Mouse (Mus musculus) forelimb bud, embryonic 11.5 days (tissue): ENCODE measurements around the gene Chst2.

Source experiments
- DNase-seq: peaks from one replicate; pipeline ENCODE4 v3.0.0-alpha.2; 2012; ENCODE audit warnings: low read depth, low spot score

Gene Chst2

DNA sequence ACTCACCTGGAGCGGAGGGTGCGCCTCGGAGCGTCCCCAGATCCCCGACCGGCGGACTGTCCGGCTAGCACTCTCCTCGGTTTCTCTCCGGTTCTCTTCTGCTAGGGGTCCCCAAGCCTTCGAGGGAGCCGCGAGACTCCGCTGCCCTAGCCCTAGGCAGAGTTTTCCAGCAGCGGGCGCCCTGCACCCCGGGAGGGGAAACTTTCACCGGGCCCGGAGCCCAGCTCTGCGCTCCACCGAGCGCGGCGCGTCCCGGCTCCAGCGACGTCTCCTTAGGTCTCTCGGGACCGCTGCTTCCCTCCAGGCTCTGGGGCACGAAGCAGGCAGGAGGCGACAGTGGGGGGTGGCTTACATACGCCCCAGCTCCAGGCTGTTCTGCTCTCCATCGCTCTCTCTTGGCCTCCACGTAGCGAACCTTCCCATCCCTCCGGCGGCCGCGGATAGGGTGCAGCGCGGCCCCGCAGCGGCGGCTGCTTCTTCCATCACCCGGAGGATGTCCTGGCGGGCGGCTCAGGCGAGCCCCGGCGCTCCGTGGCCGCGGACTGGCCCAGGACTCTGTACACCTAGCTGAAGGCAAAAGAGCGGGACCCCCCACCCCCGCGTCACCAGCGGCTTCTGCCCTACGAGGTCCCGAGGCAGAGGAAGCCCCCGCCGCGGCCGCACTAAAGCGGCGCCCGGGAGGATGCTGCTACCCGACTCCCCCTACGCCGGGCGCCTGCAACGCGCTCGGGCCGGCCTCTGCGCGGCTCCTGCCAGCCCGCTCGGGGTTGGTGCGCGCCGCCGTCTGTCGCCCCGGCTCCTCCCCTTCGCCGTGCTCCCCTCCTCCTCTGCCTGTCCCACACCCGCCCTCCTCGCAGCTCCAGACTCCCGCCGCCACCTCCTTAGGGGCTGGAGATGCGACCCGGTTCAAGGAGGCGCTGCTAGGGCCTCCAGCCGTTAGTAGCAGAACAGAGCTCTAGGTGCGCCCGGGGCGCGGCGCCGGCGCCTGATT is at the start of gene Chst2:
Gene Chst2 (minus strand): TSS at position 152 of the 991 bp plus-strand sequence.
- DNase-seq = peak; percentile 78

- DNase-seq = no peak
These were observed 45.4 kb upstream of the Chst2 start for GRCm38 (mm10) chr9:95451931-95452330.

GRCm38 (mm10) chr9:95450586-95450985 is 44.1 kb upstream of the Chst2 start:
- DNase-seq = no peak

GRCm38 (mm10) chr9:95442321-95442731 is 35.8 kb upstream of the Chst2 start:
- peak; percentile 48 for DNase-seq

DNA sequence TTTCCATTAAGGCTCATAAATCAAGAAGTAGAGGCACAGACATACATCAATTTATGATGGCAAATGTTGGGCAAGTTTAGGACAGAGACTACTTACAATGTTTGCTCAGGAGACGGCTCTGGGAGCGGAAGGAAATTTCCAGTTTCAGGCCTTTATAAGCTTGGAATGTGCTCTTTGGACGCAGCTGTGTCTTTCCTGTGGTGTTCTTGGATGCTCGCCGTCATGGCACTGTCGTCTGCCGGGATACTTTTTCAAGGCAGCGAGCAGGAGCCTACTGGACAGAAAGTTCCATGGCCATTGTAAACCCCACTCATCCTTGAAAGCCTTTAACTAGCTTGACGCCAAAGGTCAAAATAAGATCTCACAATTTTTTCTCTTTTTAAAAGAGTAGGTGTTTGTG is 31.4 kb upstream of the Chst2 start:
- DNase-seq = no peak

DNA sequence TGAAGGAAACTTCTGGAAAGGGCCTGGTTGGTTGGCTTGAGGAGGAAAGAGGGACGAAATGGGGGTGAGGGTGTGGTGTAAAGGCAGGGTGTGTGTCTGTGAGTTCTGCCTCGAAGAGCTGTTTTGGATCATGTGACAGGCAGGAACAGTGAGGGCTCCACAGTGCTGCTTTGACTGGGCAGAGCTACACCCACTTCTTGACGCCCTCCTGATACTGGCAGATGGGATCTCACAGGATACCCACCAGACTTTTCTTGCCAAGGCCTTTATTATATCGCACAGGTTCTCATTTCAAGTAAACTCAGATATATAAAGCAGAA is 29.7 kb upstream of the Chst2 start:
- DNase-seq = no peak

DNA sequence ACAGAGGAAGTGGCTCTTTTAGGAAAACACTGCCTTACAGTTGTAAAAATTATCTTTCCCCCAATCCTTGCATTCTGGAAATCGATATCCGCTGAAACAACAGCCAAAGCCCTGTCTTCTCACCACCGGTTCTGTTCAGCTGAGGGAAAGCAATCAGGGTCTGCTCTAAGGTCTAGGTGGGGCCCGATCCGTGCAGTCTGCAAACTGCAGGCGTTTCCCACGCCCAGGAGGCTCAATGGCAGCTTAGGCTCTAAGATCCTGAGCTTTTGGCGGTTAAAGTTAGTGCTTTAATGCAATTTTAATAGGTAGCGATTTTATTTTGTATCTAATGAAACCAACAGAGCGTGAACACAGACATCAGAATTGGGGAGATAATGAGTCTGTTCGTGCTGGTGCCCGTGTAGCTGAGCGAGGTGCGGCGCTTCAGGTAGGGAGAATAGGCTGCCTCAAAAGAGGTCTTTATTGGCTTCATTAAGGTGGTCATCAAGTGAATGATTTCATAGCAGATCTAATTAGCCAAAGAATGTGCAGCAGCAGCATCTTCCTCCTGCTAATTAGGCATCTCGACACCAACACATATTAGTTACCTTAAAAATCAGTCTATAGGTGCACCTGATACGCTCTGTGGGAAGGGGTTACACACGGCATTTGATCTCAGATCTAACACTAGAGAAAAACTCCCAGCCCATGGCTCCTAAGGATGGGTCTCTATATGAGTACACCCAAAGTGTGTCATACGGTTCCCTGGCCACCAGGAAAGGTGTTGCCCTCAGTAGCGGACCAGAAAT is 29.2 kb upstream of the Chst2 start:
- DNase-seq = no peak

GRCm38 (mm10) chr9:95428277-95428676 is 21.8 kb upstream of the Chst2 start:
- no peak for DNase-seq

- DNase-seq = no peak
These were observed 7.4 kb upstream of the Chst2 start for GRCm38 (mm10) chr9:95413911-95414310.

DNA sequence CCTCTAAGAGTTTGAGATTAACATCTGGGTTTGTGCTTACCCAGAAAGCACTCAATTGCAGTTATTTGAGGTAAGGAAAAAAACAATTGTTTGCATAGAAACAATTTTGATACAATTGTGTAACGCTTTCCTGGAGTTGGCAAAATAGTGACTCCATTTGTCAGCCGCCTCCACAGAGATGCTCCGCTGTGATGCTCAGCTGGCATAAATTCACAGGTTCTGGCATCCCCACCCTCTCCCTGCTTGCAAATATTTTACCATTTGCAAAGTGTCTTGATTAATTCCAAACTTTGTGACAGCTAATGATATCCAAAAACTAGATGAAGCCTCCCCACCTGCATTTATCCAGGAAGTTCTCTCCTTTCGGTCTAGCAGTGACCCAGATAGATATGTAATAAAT is 5.5 kb upstream of the Chst2 start:
- DNase-seq = no peak

DNA sequence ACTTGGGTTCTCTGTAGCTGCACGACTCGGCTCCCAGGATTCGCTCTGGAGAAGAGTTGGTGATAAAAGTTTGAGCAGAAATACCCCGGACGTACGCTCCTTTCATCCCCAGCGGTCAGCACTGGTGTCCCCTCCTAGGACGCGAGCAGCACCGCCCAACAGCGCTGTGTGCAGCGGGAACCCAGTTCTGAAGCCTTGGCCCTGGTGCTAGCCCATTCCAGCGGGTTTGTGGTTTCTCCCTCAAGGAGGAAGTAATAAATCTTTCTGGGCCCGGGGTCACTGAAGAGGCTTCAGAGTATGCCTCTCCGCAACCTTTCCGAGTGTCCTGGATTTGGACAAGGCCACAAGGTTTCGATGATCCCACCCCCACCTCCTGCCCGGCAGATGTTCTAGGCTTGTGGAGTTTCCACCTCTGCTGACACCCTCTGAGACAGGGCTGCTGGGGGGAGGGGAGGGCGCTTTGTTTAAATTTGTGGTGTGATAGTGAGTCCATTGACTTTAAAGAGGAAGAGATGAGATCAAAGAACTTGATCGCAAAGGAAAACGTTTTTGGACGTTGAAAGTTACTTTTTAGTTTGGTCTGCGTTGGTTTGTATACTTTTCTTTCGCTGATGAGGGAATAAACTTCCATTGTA is 1.2 kb upstream of the Chst2 start:
- DNase-seq = no peak

DNA sequence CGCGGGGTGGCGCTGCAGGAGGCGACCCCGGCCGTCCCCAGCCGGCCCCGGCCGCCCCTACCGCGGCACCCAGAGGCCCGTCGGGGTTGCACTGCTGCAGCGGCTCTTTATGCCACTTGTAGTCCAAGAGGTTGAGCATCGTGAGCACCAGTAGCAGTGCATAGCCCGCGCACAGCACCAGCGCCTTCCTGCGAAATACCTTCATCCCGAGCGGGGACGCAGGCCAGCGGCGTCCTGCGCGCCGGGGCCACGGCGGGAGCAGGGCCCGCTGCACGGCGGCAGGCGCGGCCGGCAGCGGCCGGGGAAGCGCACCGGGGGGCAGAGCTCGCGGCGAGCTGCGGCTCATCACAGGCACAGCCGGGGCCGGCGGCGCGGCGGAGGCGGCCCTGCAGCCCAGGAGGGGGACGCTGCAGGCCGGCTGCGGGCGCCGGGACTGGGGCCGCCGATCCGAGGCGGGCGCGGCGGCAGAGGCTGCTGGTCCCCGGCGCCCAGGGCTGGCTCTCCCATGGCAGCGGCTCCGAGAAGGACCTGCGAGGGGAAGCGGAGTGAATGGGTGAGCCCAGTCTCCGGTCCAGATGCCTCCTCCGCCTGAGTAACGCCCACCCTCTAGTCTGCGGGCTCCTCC is 464 bp downstream of the Chst2 start:
- peak; percentile 30 for DNase-seq

GRCm38 (mm10) chr9:95405511-95405945 is 994 bp downstream of the Chst2 start:
- peak; percentile 55 for DNase-seq

GRCm38 (mm10) chr9:95404811-95405465 is 1.6 kb downstream of the Chst2 start:
- DNase-seq = no peak

- no peak for DNase-seq
These were observed 4.8 kb downstream of the Chst2 start for GRCm38 (mm10) chr9:95401686-95402085.

- no peak for DNase-seq
These were observed 14.5 kb downstream of the Chst2 start for GRCm38 (mm10) chr9:95392011-95392410.

DNA sequence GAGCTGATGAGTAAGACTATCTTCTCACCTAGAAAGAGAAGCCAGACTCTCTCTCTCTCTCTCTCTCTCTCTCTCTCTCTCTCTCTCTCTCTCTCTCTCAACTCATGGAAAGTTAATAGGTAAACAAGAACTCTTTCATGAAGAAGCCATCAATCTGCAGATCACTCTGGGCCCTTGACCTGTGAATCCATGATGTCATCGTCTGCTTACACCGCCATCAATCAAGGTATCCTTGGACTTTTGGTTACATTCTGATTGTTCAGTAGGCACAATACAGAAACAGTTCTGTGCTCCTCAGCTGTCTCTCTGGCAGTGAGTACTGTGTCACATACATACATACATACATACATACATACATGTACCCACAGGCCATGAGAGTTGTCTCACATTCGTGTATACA is 16.6 kb downstream of the Chst2 start:
- DNase-seq = no peak

GRCm38 (mm10) chr9:95387881-95388380 is 18.6 kb downstream of the Chst2 start:
- no peak for DNase-seq

DNA sequence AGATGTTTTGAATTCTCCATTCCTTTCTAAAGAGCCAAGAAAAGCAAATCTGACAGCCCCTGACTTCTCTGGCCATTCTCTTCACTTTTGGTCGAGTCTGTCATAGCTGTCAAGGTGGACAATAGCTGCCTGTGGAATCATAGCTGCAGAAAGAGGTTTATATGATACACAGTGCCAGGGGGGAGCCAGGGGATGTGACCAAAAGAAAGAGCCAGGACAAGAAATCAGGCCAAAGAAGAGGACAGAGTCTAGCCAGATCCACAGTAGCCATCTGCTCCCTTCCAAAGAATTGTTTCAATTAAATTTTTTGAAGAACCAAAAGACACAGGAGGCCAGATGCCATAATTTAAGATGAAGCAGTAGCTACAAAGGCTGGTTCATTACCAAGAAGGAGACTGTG is 30.6 kb downstream of the Chst2 start:
- DNase-seq = no peak

- no peak for DNase-seq
These were observed 31.2 kb downstream of the Chst2 start for GRCm38 (mm10) chr9:95375336-95375735.

GRCm38 (mm10) chr9:95373741-95374140 is 32.8 kb downstream of the Chst2 start:
- no peak for DNase-seq
